Mouse (Mus musculus) spleen, adult 2 months (tissue): ENCODE results near the gene Rnasek.

Source experiments
- CTCF ChIP-seq: fragments of 200-500 bp; IDR thresholded peaks from 2 replicates; pipeline ENCODE4 v1.5.1; 2011; ENCODE audit warnings: mild to moderate bottlenecking, inconsistent platforms; ENCODE audit not compliant: insufficient read depth, insufficient read length, insufficient replicate concordance; ENCODE audit errors: extremely low read depth
- POLR2A ChIP-seq: fragments of 200-500 bp; IDR thresholded peaks from 2 replicates; pipeline ENCODE4 v1.6.1; 2011; ENCODE audit warnings: low read depth, low read length, inconsistent platforms

- TF ChIP-seq CTCF (no peak), POLR2A (no peak)
Observed at GRCm38 (mm10) chr11:70214191-70214855, 25.3 kb downstream of the Rnasek start.
